Mouse (Mus musculus): Measurements from ENCODE around the gene Ylpm1. TPM values are rescaled to one million over a fixed set of nuclear protein-coding genes. Genes with fewer than 3 reads are reported as not detected.
A peak's percentile ranks its signal among the peaks of the same experiment; 100 is the strongest.

Ylpm1 gene
- polyA plus RNA-seq, 2 experiments, result 40.9 to 50.9 TPM

DNA sequence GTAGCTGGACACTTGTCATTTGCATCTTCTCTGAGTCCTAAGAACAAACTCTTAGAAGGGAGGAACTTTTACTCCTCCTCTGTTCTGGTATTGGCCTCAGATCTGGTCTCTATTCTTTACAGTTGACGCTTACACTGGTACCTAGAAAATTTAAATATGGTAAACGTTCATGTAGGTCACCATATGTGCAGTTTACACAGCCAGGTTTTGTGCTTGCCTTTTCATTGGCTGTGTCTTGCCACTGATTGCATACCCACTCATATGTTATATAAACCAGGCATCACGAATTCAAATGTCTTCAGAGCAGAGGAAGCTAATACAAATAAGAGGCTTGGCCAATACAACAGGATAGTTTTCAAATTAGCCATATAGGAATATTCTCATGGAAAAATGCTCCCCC is 81.0 kb downstream of the Ylpm1 start:
- ATAC-seq (ENCODE audit: low FRiP score, low read depth) (no peak), DNase-seq (ENCODE audit: low spot score) (no peak)
- no peak overlapping the region for H3K27ac ChIP-seq (replicated peaks; ENCODE audit: low read depth, low read length)
- H3K9me3 ChIP-seq (ENCODE audit: control insufficient read depth, low read length), result no peaks in the 10 kb centered on the region
- no peak overlapping the region for H3K4me2 ChIP-seq (replicated peaks; ENCODE audit: low read depth, low read length, severe bottlenecking)
- no peaks in the 10 kb centered on the region for H3K4me1 ChIP-seq (ENCODE audit: control insufficient read depth, insufficient read depth, low read length)
- peaks cover 33% of the 10 kb centered on the region for H3K36me3 ChIP-seq (ENCODE audit: control insufficient read depth, insufficient read depth, low read length)
- no peaks in the 10 kb centered on the region for H3K27me3 ChIP-seq (ENCODE audit: control insufficient read depth, insufficient read depth, low read length)
- no peak overlapping the region for H3K4me3 ChIP-seq (replicated peaks; ENCODE audit: low read length)
- 82% methylated on average over 3 of the region's 3 CpGs for WGBS
- TF ChIP-seq POLR2A (IDR thresholded peaks at IDR 0.05; ENCODE audit: borderline replicate concordance, extremely low read depth, insufficient read depth, insufficient read length), result no peak
- no peak overlapping the region for H3K9ac ChIP-seq (ENCODE audit: low read depth, low read length, severe bottlenecking)

DNA sequence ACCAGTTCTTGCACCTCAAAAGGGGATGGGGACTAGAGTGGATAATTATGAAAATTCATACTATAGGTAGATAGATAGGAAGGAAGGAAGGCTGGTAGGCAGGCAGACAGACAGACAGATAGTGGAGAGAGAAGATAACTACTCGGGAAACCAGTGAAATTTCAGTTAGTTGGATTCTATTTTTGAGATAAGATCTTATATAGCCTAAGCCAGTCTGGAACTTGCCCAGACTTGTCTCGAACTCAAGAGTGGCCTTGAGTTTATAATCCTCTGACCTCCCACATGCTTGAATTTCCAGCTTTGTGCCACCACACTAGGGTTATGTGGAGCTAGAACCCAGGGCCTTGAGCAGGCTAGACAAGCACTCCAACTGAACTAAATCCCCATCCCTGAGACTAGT is 88.1 kb downstream of the Ylpm1 start:
- Histone ChIP-seq H3K4me1 (ENCODE audit: control insufficient read depth, insufficient read depth, low read length) (no peaks in the 10 kb centered on the region), H3K4me3 (replicated peaks; ENCODE audit: low read length) (no peak overlapping the region), H3K36me3 (ENCODE audit: control insufficient read depth, insufficient read depth, low read length) (peaks cover 28% of the 10 kb centered on the region), H3K27ac (replicated peaks; ENCODE audit: low read depth, low read length) (no peak overlapping the region), H3K4me2 (replicated peaks; ENCODE audit: low read depth, low read length, severe bottlenecking) (no peak overlapping the region), H3K9me3 (ENCODE audit: control insufficient read depth, low read length) (no peaks in the 10 kb centered on the region), H3K27me3 (ENCODE audit: control insufficient read depth, insufficient read depth, low read length) (no peaks in the 10 kb centered on the region), H3K9ac (ENCODE audit: low read depth, low read length, severe bottlenecking) (no peak overlapping the region)
- no peak for DNase-seq (ENCODE audit: low spot score)
- ATAC-seq (ENCODE audit: low FRiP score, low read depth), result no peak
- 86% methylated on average over 2 of the region's 2 CpGs for WGBS
- no peak for TF ChIP-seq POLR2A (IDR thresholded peaks at IDR 0.05; ENCODE audit: borderline replicate concordance, extremely low read depth, insufficient read depth, insufficient read length)

DNA sequence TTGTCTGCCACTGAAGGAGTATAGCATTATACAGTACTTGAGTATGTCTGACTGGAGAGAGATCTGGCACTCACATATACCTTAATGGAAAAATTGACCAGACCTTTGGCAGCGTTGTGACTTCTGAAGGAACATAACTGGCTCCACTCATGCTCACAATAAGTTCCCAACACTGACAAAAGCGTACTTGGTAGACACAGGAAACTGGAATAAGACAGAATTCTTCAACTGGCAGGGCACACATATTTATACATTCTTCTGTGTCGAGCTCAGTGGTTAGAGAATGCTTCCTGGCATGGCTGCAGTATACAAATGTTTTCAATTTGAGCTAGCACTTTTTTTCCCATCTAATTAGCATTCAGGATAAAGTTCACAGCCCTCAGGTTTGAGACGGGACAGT is 88.8 kb downstream of the Ylpm1 start:
- no peak overlapping the region for H3K9ac ChIP-seq (ENCODE audit: low read depth, low read length, severe bottlenecking)
- WGBS, result 66% methylated on average over 4 of the region's 4 CpGs
- no peak overlapping the region for H3K4me3 ChIP-seq (replicated peaks; ENCODE audit: low read length)
- no peak overlapping the region for H3K27ac ChIP-seq (replicated peaks; ENCODE audit: low read depth, low read length)
- H3K9me3 ChIP-seq (ENCODE audit: control insufficient read depth, low read length), result no peaks in the 10 kb centered on the region
- ATAC-seq (ENCODE audit: low FRiP score, low read depth) (no peak), DNase-seq (ENCODE audit: low spot score) (no peak)
- no peaks in the 10 kb centered on the region for H3K27me3 ChIP-seq (ENCODE audit: control insufficient read depth, insufficient read depth, low read length)
- H3K4me1 ChIP-seq (ENCODE audit: control insufficient read depth, insufficient read depth, low read length), result no peaks in the 10 kb centered on the region
- H3K4me2 ChIP-seq (replicated peaks; ENCODE audit: low read depth, low read length, severe bottlenecking), result no peak overlapping the region
- no peak for TF ChIP-seq POLR2A (IDR thresholded peaks at IDR 0.05; ENCODE audit: borderline replicate concordance, extremely low read depth, insufficient read depth, insufficient read length)
- H3K36me3 ChIP-seq (ENCODE audit: control insufficient read depth, insufficient read depth, low read length), result peaks cover 33% of the 10 kb centered on the region

DNA sequence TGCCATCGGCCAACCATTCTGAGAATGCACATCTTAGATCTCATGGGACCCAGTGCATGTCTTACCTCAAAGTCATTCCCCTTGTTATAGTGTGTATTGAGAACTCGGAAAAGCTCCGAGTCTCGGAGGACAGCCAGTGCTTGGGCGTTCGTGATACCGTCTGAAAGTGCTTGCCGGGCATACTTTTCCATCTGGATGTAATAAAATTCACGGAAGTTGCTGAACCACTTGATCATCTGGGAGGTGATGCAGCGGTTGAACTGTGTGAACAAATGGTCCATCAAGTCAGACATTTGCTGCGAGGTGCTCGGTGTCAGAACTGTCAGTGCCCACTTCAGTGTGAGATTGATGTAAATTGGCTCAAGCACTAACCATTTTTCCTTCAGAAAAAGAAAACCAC is 91.7 kb downstream of the Ylpm1 start:
- H3K9me3 ChIP-seq (ENCODE audit: control insufficient read depth, low read length), result no peaks in the 10 kb centered on the region
- no peak overlapping the region for H3K4me2 ChIP-seq (replicated peaks; ENCODE audit: low read depth, low read length, severe bottlenecking)
- DNase-seq (ENCODE audit: low spot score) (no peak), ATAC-seq (ENCODE audit: low FRiP score, low read depth) (no peak)
- H3K4me3 ChIP-seq (replicated peaks; ENCODE audit: low read length), result no peak overlapping the region
- WGBS, result 45% methylated on average over 12 of the region's 12 CpGs
- no peaks in the 10 kb centered on the region for H3K4me1 ChIP-seq (ENCODE audit: control insufficient read depth, insufficient read depth, low read length)
- H3K27me3 ChIP-seq (ENCODE audit: control insufficient read depth, insufficient read depth, low read length), result no peaks in the 10 kb centered on the region
- peaks cover 33% of the 10 kb centered on the region for H3K36me3 ChIP-seq (ENCODE audit: control insufficient read depth, insufficient read depth, low read length)
- no peak overlapping the region for H3K9ac ChIP-seq (ENCODE audit: low read depth, low read length, severe bottlenecking)
- no peak for TF ChIP-seq POLR2A (IDR thresholded peaks at IDR 0.05; ENCODE audit: borderline replicate concordance, extremely low read depth, insufficient read depth, insufficient read length)
- H3K27ac ChIP-seq (replicated peaks; ENCODE audit: low read depth, low read length), result no peak overlapping the region

DNA sequence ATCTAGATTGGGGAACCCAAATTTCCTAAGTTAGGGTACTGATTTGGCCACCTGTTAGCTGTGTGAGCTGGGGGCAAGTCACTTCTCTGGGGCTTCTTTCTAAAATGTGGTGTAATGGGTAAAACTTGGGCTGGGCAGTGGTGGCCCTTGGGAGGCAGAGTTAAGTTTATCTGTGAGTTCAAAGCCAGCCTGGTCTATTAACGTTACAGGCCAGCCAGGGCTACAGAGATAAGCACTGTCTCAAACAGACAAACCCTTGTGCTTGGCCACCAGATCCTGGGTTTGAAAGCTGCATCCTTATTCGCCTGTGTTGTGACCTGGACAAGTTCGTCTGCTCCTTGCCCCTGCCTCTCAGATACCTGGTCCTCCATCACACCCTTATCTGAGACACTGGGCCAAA is 95.1 kb downstream of the Ylpm1 start:
- WGBS, result 92% methylated on average over 3 of the region's 3 CpGs
- TF ChIP-seq POLR2A (IDR thresholded peaks at IDR 0.05; ENCODE audit: borderline replicate concordance, extremely low read depth, insufficient read depth, insufficient read length), result no peak
- no peak overlapping the region for H3K4me3 ChIP-seq (replicated peaks; ENCODE audit: low read length)
- ATAC-seq (ENCODE audit: low FRiP score, low read depth), result no peak
- H3K36me3 ChIP-seq (ENCODE audit: control insufficient read depth, insufficient read depth, low read length), result peaks cover 33% of the 10 kb centered on the region
- H3K4me2 ChIP-seq (replicated peaks; ENCODE audit: low read depth, low read length, severe bottlenecking), result no peak overlapping the region
- no peak overlapping the region for H3K9ac ChIP-seq (ENCODE audit: low read depth, low read length, severe bottlenecking)
- DNase-seq (ENCODE audit: low spot score), result no peak
- H3K9me3 ChIP-seq (ENCODE audit: control insufficient read depth, low read length), result no peaks in the 10 kb centered on the region
- H3K27ac ChIP-seq (replicated peaks; ENCODE audit: low read depth, low read length), result no peak overlapping the region
- peaks cover 9% of the 10 kb centered on the region for H3K4me1 ChIP-seq (ENCODE audit: control insufficient read depth, insufficient read depth, low read length)
- no peaks in the 10 kb centered on the region for H3K27me3 ChIP-seq (ENCODE audit: control insufficient read depth, insufficient read depth, low read length)

DNA sequence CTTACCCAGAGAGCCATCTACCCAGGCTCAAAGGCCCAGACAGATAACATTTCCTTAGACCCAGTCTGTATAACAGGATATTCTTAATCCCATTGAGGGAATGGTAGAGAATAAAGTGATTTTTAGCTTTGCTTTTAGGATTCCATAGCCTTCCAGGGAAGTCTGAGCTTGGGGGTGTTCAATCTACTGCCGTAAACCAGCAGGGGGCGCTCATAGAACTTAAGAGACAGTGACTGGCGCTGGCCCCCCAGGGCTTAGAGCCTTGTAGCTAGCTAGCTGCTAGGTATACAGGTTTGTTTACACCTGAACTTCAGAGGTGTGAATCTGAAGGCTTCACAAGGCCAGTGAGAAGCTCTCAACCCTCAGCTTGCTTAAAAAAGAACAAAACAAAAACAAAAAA is 96.1 kb downstream of the Ylpm1 start:
- ATAC-seq (ENCODE audit: low FRiP score, low read depth) (no peak), DNase-seq (ENCODE audit: low spot score) (peak; percentile 53)
- Histone ChIP-seq H3K4me1 (ENCODE audit: control insufficient read depth, insufficient read depth, low read length) (peaks cover 9% of the 10 kb centered on the region), H3K36me3 (ENCODE audit: control insufficient read depth, insufficient read depth, low read length) (peaks cover 23% of the 10 kb centered on the region), H3K4me2 (replicated peaks; ENCODE audit: low read depth, low read length, severe bottlenecking) (no peak overlapping the region), H3K9me3 (ENCODE audit: control insufficient read depth, low read length) (no peaks in the 10 kb centered on the region), H3K27ac (replicated peaks; ENCODE audit: low read depth, low read length) (no peak overlapping the region), H3K27me3 (ENCODE audit: control insufficient read depth, insufficient read depth, low read length) (no peaks in the 10 kb centered on the region), H3K9ac (ENCODE audit: low read depth, low read length, severe bottlenecking) (no peak overlapping the region), H3K4me3 (replicated peaks; ENCODE audit: low read length) (no peak overlapping the region)
- 13% methylated on average over 3 of the region's 3 CpGs for WGBS
- no peak for TF ChIP-seq POLR2A (IDR thresholded peaks at IDR 0.05; ENCODE audit: borderline replicate concordance, extremely low read depth, insufficient read depth, insufficient read length)

Measured in limb, embryonic 14.5 days (tissue).